Mouse (Mus musculus): ENCODE measurements around the gene Ifi44. TPM values are rescaled to one million over a fixed set of nuclear protein-coding genes. Genes with fewer than 3 reads are reported as not detected.

The Ifi44 gene
- not detected in 2 replicates for polyA plus RNA-seq (2012; ENCODE audit: insufficient read depth, low replicate concordance)

DNA sequence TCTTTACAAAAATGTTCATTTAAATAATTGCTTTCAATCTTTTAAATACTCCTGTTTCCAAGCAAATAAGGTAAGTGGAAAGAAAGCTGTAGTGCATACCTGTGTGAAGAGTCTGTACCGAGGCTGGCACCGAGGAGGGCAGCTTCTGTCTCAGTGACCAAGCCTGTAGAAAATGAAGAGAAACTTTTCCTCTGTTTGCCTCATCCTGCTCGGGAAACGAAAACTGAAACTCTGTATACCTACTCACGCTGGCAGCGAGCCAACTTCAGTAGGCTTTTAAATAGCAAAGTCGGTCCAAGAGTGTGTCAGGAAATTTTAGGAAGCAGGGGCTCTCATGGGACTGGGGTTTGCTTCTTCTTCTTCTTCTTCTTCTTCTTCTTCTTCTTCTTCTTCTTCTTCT is at the start of gene Ifi44:
TSS of gene Ifi44 (minus strand) at position 224 of the 400 bp plus-strand sequence.
- no peaks in the 10 kb centered on the region for H3K36me3 ChIP-seq (replicated peaks; ENCODE audit: low read length)
- H3K4me1 ChIP-seq, result no peaks in the 10 kb centered on the region
- no peaks in the 10 kb centered on the region for H3K27me3 ChIP-seq (replicated peaks)
- no peak for TF ChIP-seq FLI1 (IDR thresholded peaks at IDR 0.05; ENCODE audit: low read length)
- TF ChIP-seq GATA1 (IDR thresholded peaks at IDR 0.05; ENCODE audit: borderline replicate concordance, low read length), result no peak
- no peak within 1 kb of the TSS for H3K4me3 ChIP-seq (replicated peaks)
- peaks cover 4% of the 10 kb centered on the region; the same call in 1 of the 2 replicates for H3K9me3 ChIP-seq

DNA sequence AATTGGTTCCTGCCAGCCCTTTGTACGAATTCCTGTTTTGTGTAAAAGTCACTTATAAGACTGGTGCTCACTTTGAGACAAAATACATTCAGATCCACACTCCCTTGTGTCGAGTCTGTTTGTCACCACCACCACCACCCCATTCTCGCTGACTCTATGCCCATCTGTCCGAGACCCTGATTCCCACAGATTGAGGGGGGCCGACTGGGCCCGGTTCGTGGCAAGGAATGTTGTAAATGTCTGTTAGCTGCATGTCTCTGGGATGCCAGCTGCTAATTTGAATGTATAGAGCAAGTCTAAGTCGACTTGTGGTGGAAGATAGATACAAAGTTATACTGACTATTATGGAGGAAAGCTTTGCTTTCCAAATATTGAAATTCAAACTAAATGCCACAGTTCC is 38.9 kb upstream of the Ifi44 start:
- TF ChIP-seq FLI1 (IDR thresholded peaks at IDR 0.05; ENCODE audit: low read length) (no peak), GATA1 (IDR thresholded peaks at IDR 0.05; ENCODE audit: borderline replicate concordance, low read length) (no peak)
- H3K36me3 ChIP-seq (replicated peaks; ENCODE audit: low read length), result no peaks in the 10 kb centered on the region

DNA sequence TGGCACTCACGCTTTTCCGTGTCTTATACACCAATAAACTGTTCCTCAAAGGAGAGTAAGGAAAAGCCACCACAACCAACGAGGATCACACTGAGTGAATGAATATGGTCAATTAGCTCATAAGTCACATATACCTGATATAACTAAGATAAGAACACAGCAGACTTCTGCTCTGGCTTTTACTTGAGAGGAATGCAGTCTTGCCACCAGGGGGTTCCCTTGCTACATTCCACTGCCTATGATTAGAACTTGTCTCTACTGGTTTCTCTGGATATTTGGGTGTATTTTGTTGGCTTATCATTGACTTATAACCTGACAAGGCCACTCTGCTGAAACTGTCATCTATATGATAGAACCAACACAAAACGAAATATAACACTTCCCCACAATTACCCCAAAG is 25.3 kb upstream of the Ifi44 start:
- no peaks in the 10 kb centered on the region for H3K36me3 ChIP-seq (replicated peaks; ENCODE audit: low read length)
- no peaks in the 10 kb centered on the region for H3K4me1 ChIP-seq
- H3K4me3 ChIP-seq (replicated peaks), result no peak overlapping the region
- no peaks in the 10 kb centered on the region for H3K27me3 ChIP-seq (replicated peaks)
- no peaks in the 10 kb centered on the region for H3K9me3 ChIP-seq
- no peak for TF ChIP-seq FLI1 (IDR thresholded peaks at IDR 0.05; ENCODE audit: low read length)
- TF ChIP-seq GATA1 (IDR thresholded peaks at IDR 0.05; ENCODE audit: borderline replicate concordance, low read length), result no peak

More for the DNA sequence above, 38.9 kb upstream of the Ifi44 start:
- no peak overlapping the region for H3K4me3 ChIP-seq (replicated peaks)
- no peaks in the 10 kb centered on the region for H3K4me1 ChIP-seq
- no peaks in the 10 kb centered on the region for H3K27me3 ChIP-seq (replicated peaks)
- H3K9me3 ChIP-seq, result peaks cover 2% of the 10 kb centered on the region

DNA sequence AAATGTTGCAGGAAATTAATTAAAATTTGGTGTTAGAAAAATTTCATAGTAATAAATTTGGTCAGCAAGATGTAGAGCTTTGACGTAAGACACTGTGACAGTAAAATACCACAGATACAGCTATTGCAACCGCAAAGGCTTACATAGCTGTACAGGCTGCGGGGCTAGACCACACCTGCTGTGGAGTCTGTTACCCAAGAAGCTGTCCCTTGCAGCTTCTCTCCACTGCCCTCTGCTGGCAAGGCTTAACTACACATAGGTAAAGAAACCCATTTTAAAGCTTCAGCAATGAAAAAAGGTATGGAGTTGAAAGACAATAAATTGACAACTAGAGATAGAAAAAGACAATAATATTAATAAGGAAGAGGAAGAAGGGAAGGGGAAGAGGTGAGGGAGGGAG is 21.3 kb upstream of the Ifi44 start:
- H3K4me1 ChIP-seq, result no peaks in the 10 kb centered on the region
- no peaks in the 10 kb centered on the region for H3K9me3 ChIP-seq
- no peaks in the 10 kb centered on the region for H3K27me3 ChIP-seq (replicated peaks)
- H3K36me3 ChIP-seq (replicated peaks; ENCODE audit: low read length), result no peaks in the 10 kb centered on the region
- no peak overlapping the region for H3K4me3 ChIP-seq (replicated peaks)
- TF ChIP-seq FLI1 (IDR thresholded peaks at IDR 0.05; ENCODE audit: low read length) (no peak), GATA1 (IDR thresholded peaks at IDR 0.05; ENCODE audit: borderline replicate concordance, low read length) (no peak)

DNA sequence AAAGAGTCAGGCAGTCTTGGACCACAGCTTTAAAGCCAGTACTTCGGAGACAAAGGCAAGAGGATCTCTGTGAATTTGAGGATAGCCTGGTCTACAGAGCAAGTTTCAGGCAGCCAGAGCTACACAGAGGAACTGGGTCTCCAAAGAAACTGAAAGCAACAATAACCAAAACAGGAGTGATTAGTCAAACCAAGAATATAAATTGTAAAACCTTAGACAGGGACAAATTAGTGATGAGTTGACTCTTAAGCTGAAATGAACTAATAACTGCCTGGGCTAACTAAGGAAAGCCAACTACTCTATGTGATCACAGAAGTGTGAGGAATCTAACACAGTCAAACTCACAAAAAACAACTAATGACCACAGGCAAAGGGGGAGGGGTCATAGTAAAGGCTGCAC is 1.2 kb downstream of the Ifi44 start:
- Histone ChIP-seq H3K9me3 (peaks cover 4% of the 10 kb centered on the region; the same call in 1 of the 2 replicates), H3K36me3 (replicated peaks; ENCODE audit: low read length) (no peaks in the 10 kb centered on the region), H3K4me3 (replicated peaks) (no peak overlapping the region), H3K27me3 (replicated peaks) (no peaks in the 10 kb centered on the region), H3K4me1 (no peaks in the 10 kb centered on the region)
- TF ChIP-seq GATA1 (IDR thresholded peaks at IDR 0.05; ENCODE audit: borderline replicate concordance, low read length) (no peak), FLI1 (IDR thresholded peaks at IDR 0.05; ENCODE audit: low read length) (no peak)

DNA sequence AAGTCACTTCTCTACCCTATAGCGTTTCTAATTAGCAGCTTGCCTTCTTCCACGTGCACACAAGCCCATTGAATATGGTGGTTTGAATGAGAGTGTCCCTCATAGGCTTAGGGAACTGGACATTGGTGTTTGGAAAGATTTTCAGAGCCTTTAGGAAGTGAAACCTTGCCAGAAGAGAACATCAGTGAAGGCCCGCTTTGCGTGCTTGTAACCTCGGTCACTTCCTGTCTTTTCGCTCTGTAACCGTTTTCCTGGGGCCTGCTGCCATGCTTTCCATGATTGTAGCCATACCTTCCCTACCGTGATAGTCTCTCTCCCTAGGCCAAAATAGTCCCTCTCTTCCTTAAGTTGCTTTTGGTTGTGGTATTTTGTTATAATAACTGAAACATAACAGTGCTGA is 3.7 kb downstream of the Ifi44 start:
- Histone ChIP-seq H3K36me3 (replicated peaks; ENCODE audit: low read length) (no peaks in the 10 kb centered on the region), H3K9me3 (peaks cover 2% of the 10 kb centered on the region; the same call in 1 of the 2 replicates), H3K27me3 (replicated peaks) (no peaks in the 10 kb centered on the region)

DNA sequence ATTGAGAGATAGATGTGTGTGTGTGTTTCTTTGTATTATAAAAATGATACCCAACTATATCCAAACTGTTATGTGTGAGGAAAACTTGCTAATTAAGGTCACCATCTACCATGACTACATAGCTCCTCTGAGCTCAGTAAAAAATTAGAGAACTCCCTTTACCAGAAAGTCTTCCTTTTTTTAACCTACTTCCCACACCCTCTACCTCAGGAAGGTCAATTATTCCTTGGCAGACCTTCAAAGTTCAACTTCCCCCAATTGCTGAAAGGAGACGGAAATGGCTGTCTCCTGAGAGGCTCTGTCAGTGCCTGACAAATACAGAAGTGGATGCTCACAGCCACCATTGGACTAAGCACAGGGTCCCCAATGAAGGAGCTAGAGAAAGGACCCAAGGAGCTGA is 7.5 kb downstream of the Ifi44 start:
- Histone ChIP-seq H3K4me3 (replicated peaks) (no peak overlapping the region), H3K36me3 (replicated peaks; ENCODE audit: low read length) (no peaks in the 10 kb centered on the region), H3K9me3 (no peaks in the 10 kb centered on the region), H3K27me3 (replicated peaks) (no peaks in the 10 kb centered on the region), H3K4me1 (no peaks in the 10 kb centered on the region)
- TF ChIP-seq GATA1 (IDR thresholded peaks at IDR 0.05; ENCODE audit: borderline replicate concordance, low read length) (no peak), FLI1 (IDR thresholded peaks at IDR 0.05; ENCODE audit: low read length) (no peak)

More for the DNA sequence above, 3.7 kb downstream of the Ifi44 start:
- H3K4me3 ChIP-seq (replicated peaks), result no peak overlapping the region
- no peaks in the 10 kb centered on the region for H3K4me1 ChIP-seq
- TF ChIP-seq FLI1 (IDR thresholded peaks at IDR 0.05; ENCODE audit: low read length) (no peak), GATA1 (IDR thresholded peaks at IDR 0.05; ENCODE audit: borderline replicate concordance, low read length) (no peak)

DNA sequence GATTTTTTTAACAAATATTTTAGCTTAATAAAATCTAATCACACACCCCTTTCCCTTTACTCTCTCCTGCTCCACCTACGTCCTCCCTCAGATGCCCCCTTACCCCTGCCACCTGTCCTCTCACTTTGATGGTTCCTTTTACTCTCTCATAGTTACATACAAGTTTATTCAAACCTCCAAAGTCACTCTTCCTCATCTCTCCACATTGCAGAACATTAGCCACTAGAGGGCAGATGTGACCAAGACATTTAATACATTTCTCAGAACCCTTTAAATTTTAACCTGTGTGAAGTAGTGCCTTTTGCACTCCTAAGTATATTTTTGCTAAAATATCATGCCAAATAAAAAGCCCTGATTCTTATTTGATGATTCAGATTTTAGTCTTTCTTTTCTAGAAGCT is 33.5 kb downstream of the Ifi44 start:
- Histone ChIP-seq H3K4me1 (no peaks in the 10 kb centered on the region), H3K36me3 (replicated peaks; ENCODE audit: low read length) (no peaks in the 10 kb centered on the region), H3K9me3 (no peaks in the 10 kb centered on the region), H3K4me3 (replicated peaks) (no peak overlapping the region), H3K27me3 (replicated peaks) (no peaks in the 10 kb centered on the region)
- TF ChIP-seq FLI1 (IDR thresholded peaks at IDR 0.05; ENCODE audit: low read length) (no peak), GATA1 (IDR thresholded peaks at IDR 0.05; ENCODE audit: borderline replicate concordance, low read length) (no peak)

DNA sequence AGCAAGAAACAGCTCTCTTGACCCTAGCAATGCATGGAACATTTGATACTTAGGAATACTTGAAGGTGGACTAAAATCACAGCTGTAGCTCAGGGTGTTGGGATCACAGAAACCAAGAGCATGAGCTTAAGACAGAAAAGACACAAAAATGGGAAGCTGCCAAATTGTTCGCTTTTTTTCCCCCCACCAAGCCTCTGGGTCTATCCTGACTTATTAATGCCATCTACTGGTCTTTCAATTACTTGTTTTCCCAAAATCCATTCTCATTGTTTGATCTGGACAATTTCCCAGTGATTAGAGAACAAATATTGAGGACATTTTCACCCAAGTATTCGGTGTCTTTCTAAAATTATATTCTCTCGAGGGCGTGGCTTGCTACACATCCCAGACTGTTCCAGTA is 42.4 kb downstream of the Ifi44 start:
- Histone ChIP-seq H3K4me3 (replicated peaks) (no peak overlapping the region), H3K27me3 (replicated peaks) (no peaks in the 10 kb centered on the region), H3K36me3 (replicated peaks; ENCODE audit: low read length) (no peaks in the 10 kb centered on the region), H3K9me3 (peaks cover 4% of the 10 kb centered on the region; the same call in 1 of the 2 replicates), H3K4me1 (no peaks in the 10 kb centered on the region)
- no peak for TF ChIP-seq GATA1 (IDR thresholded peaks at IDR 0.05; ENCODE audit: borderline replicate concordance, low read length)
- no peak for TF ChIP-seq FLI1 (IDR thresholded peaks at IDR 0.05; ENCODE audit: low read length)

Other genes starting within 250 kb of the Ifi44 start
- not detected in 2 replicates for gene Ifi44l, start 12.9 kb upstream of the Ifi44 start, polyA plus RNA-seq (2012; ENCODE audit: insufficient read depth, low replicate concordance)
- not detected in 2 replicates for gene Ptgfr, start 87.7 kb upstream of the Ifi44 start, polyA plus RNA-seq (2012; ENCODE audit: insufficient read depth, low replicate concordance)

Measured in megakaryocyte, embryonic 14.5 days (primary cell).